Mouse (Mus musculus) stomach, postnatal 0 days (tissue): ENCODE measurements around the gene 9430097D07Rik. TPM values are rescaled to one million over a fixed set of nuclear protein-coding genes. Genes with fewer than 3 reads are reported as not detected.

ENCODE experiments used
- ATAC-seq: fragments of 200-750 bp; cut with Nextera tagmentation; 2 replicates; pipeline ENCODE4 v1.8.0; 2017; ENCODE audit not compliant: low FRiP score, low TSS enrichment
- DNase-seq: peaks from one replicate; pipeline ENCODE4 v3.0.0-alpha.2; 2016; ENCODE audit warnings: low spot score
- H3K27ac ChIP-seq: fragments of 300-500 bp; sonication (generic); replicated peaks from 2 replicates; pipeline ENCODE4 v1.5.1; 2014; ENCODE audit warnings: mild to moderate bottlenecking, control low read depth
- H3K27me3 ChIP-seq: fragments of 300-500 bp; sonication (generic); 2 replicates; pipeline ENCODE4 v1.6.1; 2014; ENCODE audit warnings: low read length; ENCODE audit not compliant: control insufficient read depth, insufficient read depth
- H3K36me3 ChIP-seq: fragments of 300-500 bp; sonication (generic); 2 replicates; pipeline ENCODE4 v1.6.1; 2014; ENCODE audit warnings: low read length, mixed read lengths; ENCODE audit not compliant: control insufficient read depth, insufficient read depth
- H3K4me1 ChIP-seq: fragments of 300-500 bp; sonication (generic); replicated peaks from 2 replicates; pipeline ENCODE4 v1.6.1; 2014; ENCODE audit warnings: antibody characterized with exemption; ENCODE audit not compliant: control insufficient read depth, insufficient read depth
- H3K4me2 ChIP-seq: fragments of 300-500 bp; sonication (generic); replicated peaks from 2 replicates; pipeline ENCODE4 v1.6.1; 2014; ENCODE audit warnings: low read depth, mild to moderate bottlenecking, control low read depth, moderate library complexity
- H3K4me3 ChIP-seq: fragments of 300-500 bp; sonication (generic); 2 replicates; pipeline ENCODE4 v1.5.1; 2014; ENCODE audit warnings: low read depth, low read length, control low read depth
- H3K9ac ChIP-seq: fragments of 300-500 bp; sonication (generic); 2 replicates; pipeline ENCODE4 v1.6.1; 2014; ENCODE audit warnings: mild to moderate bottlenecking, low read length, control low read depth, mixed read lengths
- H3K9me3 ChIP-seq: fragments of 300-500 bp; sonication (generic); 2 replicates; pipeline ENCODE4 v1.6.1; 2016; ENCODE audit warnings: low read length; ENCODE audit not compliant: control insufficient read depth
- CTCF ChIP-seq: IDR thresholded peaks from 2 replicates; pipeline ENCODE4 v1.5.1; 2016; ENCODE audit warnings: antibody characterized with exemption, low read depth, mild to moderate bottlenecking, moderate library complexity
- EP300 ChIP-seq: optimal IDR thresholded peaks from 2 replicates; pipeline ENCODE3; 2016; ENCODE audit warnings: antibody characterized with exemption
- WGBS: fragments of 180-500 bp; shearing (Covaris S2); extraction: QIAGEN DNeasy Blood & Tissue Kit; methylation state at CpG from one replicate; pipeline ENCODE4 v1.1.7; 2014; 5-methylcytosine and 5-hydroxymethylcytosine counted together
- polyA plus RNA-seq: library from polyadenylated mRNA; unstranded; fragments of >200 nt; fragmentation: Nextera tagmentation; extraction: Ambion mirVana; gene quantifications from 2 replicates; pipeline ENCODE4 v1.2.1, GENCODE M21; 2015

Gene 9430097D07Rik
- polyA plus RNA-seq, 1 experiment from 2014 or later = not detected

- DNase-seq = peak; percentile 65
- peaks cover 20% of the 10 kb centered on the region for H3K4me1 ChIP-seq
- no peak for TF ChIP-seq EP300
- peak; percentile 53 for TF ChIP-seq CTCF
These were observed 38.7 kb downstream of the 9430097D07Rik start for GRCm38 (mm10) chr2:32536634-32537359.

DNA sequence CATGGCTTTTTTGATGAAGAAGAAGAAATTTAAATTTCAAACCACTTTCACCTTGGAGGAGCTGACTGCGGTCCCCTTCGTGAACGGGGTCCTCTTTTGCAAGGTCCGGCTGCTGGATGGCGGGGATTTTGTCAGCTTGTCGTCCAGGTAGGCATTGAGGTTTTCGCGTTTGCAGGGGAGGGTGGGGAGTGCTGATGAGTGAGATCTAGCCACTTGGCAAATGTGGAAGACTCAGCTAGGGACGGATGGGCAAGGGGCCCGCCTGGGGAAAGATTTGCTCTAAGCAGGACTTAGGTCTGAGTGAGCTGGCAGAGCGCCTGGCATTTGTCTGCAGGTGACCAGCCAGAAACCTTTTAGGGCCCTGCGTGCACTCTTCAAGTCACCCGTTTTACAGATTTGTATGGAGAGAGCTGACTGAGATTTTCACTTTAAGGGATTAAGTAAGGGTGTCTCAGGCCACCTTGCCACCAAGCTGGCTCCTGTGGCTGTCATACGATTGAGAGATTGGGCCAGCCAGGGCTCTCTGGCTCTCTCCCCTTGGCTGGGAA, 39.3 kb downstream of the 9430097D07Rik start:
- no peaks in the 10 kb centered on the region for H3K27me3 ChIP-seq
- DNase-seq = peak; percentile 42
- H3K9ac ChIP-seq = peak overlapping the region; percentile 93
- WGBS = 2% methylated on average over 14 of the region's 14 CpGs
- peak overlapping the region; percentile 60 for H3K4me2 ChIP-seq
- no peak for ATAC-seq
- no peak for TF ChIP-seq CTCF
- no peak for TF ChIP-seq EP300
- H3K36me3 ChIP-seq = no peaks in the 10 kb centered on the region
- peaks cover 14% of the 10 kb centered on the region for H3K4me1 ChIP-seq
- H3K27ac ChIP-seq = peak overlapping the region; percentile 99
- peak overlapping the region; percentile 80 for H3K4me3 ChIP-seq
- no peaks in the 10 kb centered on the region for H3K9me3 ChIP-seq

More at GRCm38 (mm10) chr2:32536634-32537359, 38.7 kb downstream of the 9430097D07Rik start:
- peak overlapping the region; percentile 80 for H3K4me3 ChIP-seq
- peak overlapping the region; percentile 60 for H3K4me2 ChIP-seq
- no peaks in the 10 kb centered on the region for H3K9me3 ChIP-seq
- no peaks in the 10 kb centered on the region for H3K36me3 ChIP-seq
- ATAC-seq = no peak
- no peaks in the 10 kb centered on the region for H3K27me3 ChIP-seq
- H3K27ac ChIP-seq = peak overlapping the region; percentile 99
- peak overlapping the region; percentile 93 for H3K9ac ChIP-seq
- WGBS = 11% methylated on average over 11 of the region's 11 CpGs

- peak overlapping the region; percentile 80 for H3K4me3 ChIP-seq
- H3K4me1 ChIP-seq = peaks cover 11% of the 10 kb centered on the region; the same call in 1 of the 2 replicates
- ATAC-seq (peak; percentile 79), DNase-seq (peak; percentile 92)
- no peaks in the 10 kb centered on the region for H3K27me3 ChIP-seq
- H3K36me3 ChIP-seq = no peaks in the 10 kb centered on the region
- 0% methylated on average over 50 of the region's 56 CpGs for WGBS
- no peaks in the 10 kb centered on the region for H3K9me3 ChIP-seq
- TF ChIP-seq CTCF (no peak), EP300 (no peak)
- H3K27ac ChIP-seq = peak overlapping the region; percentile 99
- H3K9ac ChIP-seq = peak overlapping the region; percentile 93
- H3K4me2 ChIP-seq = peak overlapping the region; percentile 60
These were observed 39.9 kb downstream of the 9430097D07Rik start for GRCm38 (mm10) chr2:32535501-32535991.

- WGBS = under 1% methylated on average over 60 of the region's 67 CpGs
- Histone ChIP-seq H3K4me1 (peaks cover 11% of the 10 kb centered on the region; the same call in 1 of the 2 replicates), H3K4me3 (peak within 1 kb of the TSS; percentile 80), H3K9ac (peak within 1 kb of the TSS; percentile 93), H3K9me3 (no peaks in the 10 kb centered on the region), H3K4me2 (peak within 1 kb of the TSS; percentile 60), H3K27ac (peak within 1 kb of the TSS; percentile 99), H3K36me3 (no peaks in the 10 kb centered on the region), H3K27me3 (no peaks in the 10 kb centered on the region)
- DNase-seq (peak; percentile 99), ATAC-seq (peak; percentile 90)
- TF ChIP-seq CTCF (0 out of 2 replicates have a peak, but pooled peaks have one; percentile 1), EP300 (no peak)
These were observed 40.6 kb downstream of the 9430097D07Rik start, which contains the start of gene Fam102a for GRCm38 (mm10) chr2:32534733-32535471. Gene Fam102a, plus strand, starts transcription at chr2:32535332.

GRCm38 (mm10) chr2:32534061-32534732, 41.3 kb downstream of the 9430097D07Rik start:
- 11% methylated on average over 13 of the region's 13 CpGs for WGBS
- TF ChIP-seq EP300 (no peak), CTCF (no peak)
- no peaks in the 10 kb centered on the region for H3K36me3 ChIP-seq

More at GRCm38 (mm10) chr2:32534061-32534732, 41.3 kb downstream of the 9430097D07Rik start:
- Histone ChIP-seq H3K9me3 (no peaks in the 10 kb centered on the region), H3K27ac (peak overlapping the region; percentile 99), H3K9ac (peak overlapping the region; percentile 63), H3K4me3 (peak overlapping the region; percentile 80), H3K27me3 (no peaks in the 10 kb centered on the region), H3K4me1 (peaks cover 11% of the 10 kb centered on the region; the same call in 1 of the 2 replicates), H3K4me2 (peak overlapping the region; percentile 60)
- DNase-seq (peak; percentile 79), ATAC-seq (peak; percentile 24)
